Mouse (Mus musculus) heart, embryonic 14.5 days (tissue): ENCODE results near the gene Mlst8. TPM values are rescaled to one million over a fixed set of nuclear protein-coding genes. Genes with fewer than 3 reads are reported as not detected.

Experiments used
- ATAC-seq: fragments of 200-750 bp; cut with Nextera tagmentation; 2 replicates; pipeline ENCODE4 v1.8.0; 2017; ENCODE audit warnings: low read depth, moderate TSS enrichment; ENCODE audit not compliant: insufficient number of reproducible peaks, insufficient read depth, low FRiP score
- H3K27ac ChIP-seq, 2 experiments: fragments of 200-500 bp in 1 of 2; fragments of 300-500 bp in 1 of 2; sonication (generic) in 1 of 2; replicated peaks in 1 of 2; 2 replicates each; pipeline ENCODE4 v1.5.1; 2012 to 2014; ENCODE audit warnings: low read depth in 2 of 2, low read length in 2 of 2, control low read depth in 1 of 2, mild to moderate bottlenecking in 1 of 2, mixed read lengths in 1 of 2; ENCODE audit not compliant: control insufficient read depth in 1 of 2, insufficient read depth in 1 of 2
- H3K27me3 ChIP-seq: fragments of 300-500 bp; sonication (generic); 2 replicates; pipeline ENCODE4 v1.6.1; 2014; ENCODE audit warnings: mild to moderate bottlenecking, low read length, control low read depth; ENCODE audit not compliant: control insufficient read depth, insufficient read depth
- H3K36me3 ChIP-seq: fragments of 300-500 bp; sonication (generic); 2 replicates; pipeline ENCODE4 v1.6.1; 2014; ENCODE audit warnings: mild to moderate bottlenecking, control low read depth, low read length, mixed read lengths; ENCODE audit not compliant: control insufficient read depth, insufficient read depth
- H3K4me1 ChIP-seq, 2 experiments: fragments of 200-500 bp in 1 of 2; fragments of 300-500 bp in 1 of 2; sonication (generic) in 1 of 2; 2 replicates each; pipeline ENCODE4 v1.6.1; 2012 to 2014; ENCODE audit warnings: low read length in 2 of 2, control low read depth in 1 of 2, mixed read lengths in 1 of 2; ENCODE audit not compliant: control insufficient read depth in 2 of 2, insufficient read depth in 2 of 2
- H3K4me2 ChIP-seq: fragments of 300-500 bp; sonication (generic); 2 replicates; pipeline ENCODE4 v1.6.1; 2014; ENCODE audit warnings: mild to moderate bottlenecking, low read length
- H3K4me3 ChIP-seq, 2 experiments: fragments of 200-500 bp in 1 of 2; fragments of 300-500 bp in 1 of 2; sonication (generic) in 1 of 2; 2 replicates each; pipeline ENCODE4 v1.5.1; 2012 to 2014; ENCODE audit warnings: low read length in 2 of 2, mild to moderate bottlenecking in 2 of 2, control low read depth in 1 of 2, low read depth in 1 of 2, moderate library complexity in 1 of 2; ENCODE audit not compliant: control insufficient read depth in 1 of 2, insufficient read depth in 1 of 2
- H3K9ac ChIP-seq: fragments of 300-500 bp; sonication (generic); 2 replicates; pipeline ENCODE4 v1.6.1; 2014; ENCODE audit warnings: mild to moderate bottlenecking, low read length
- H3K9me3 ChIP-seq: fragments of 300-500 bp; sonication (generic); 2 replicates; pipeline ENCODE4 v1.6.1; 2016; ENCODE audit warnings: low read length, control low read depth; ENCODE audit not compliant: control insufficient read depth
- WGBS: fragments of 180-500 bp; shearing (Covaris S2); extraction: QIAGEN DNeasy Blood & Tissue Kit; methylation state at CpG from one replicate; pipeline ENCODE4 v1.1.7; 2014; 5-methylcytosine and 5-hydroxymethylcytosine counted together
- polyA plus RNA-seq: library from polyadenylated mRNA; unstranded; fragments of >200 nt; fragmentation: Nextera tagmentation; extraction: Ambion mirVana; gene quantifications from 2 replicates; pipeline ENCODE4 v1.2.1, GENCODE M21; 2014

Mlst8 gene
- polyA plus RNA-seq, 1 experiment from 2014 or later = 17.5 TPM

DNA sequence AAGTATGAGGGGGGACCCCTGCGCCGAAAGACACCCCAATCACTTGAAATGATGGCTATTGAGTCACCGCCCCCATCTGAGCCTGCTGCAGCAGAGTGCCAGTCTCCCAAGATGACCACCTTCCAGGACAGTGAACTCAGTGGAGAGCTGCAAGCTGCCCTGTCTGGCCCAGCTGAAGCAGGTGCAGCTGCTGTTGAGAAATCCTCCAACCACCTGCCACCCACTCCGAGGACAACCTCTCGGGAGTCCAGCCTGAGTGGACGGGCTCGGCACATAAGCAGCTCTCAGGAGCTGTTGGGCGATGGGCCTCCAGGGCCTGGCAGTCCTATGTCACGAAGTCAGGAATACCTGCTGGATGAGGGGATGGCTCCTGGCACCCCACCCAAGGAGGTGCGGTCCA is 25.2 kb upstream of the Mlst8 start:
- H3K4me3 ChIP-seq = no peak overlapping the region
- H3K27me3 ChIP-seq = no peaks in the 10 kb centered on the region
- WGBS = 88% methylated on average over 10 of the region's 10 CpGs
- no peak for ATAC-seq
- H3K36me3 ChIP-seq = peaks cover 15% of the 10 kb centered on the region
- no peak overlapping the region for H3K9ac ChIP-seq
- H3K27ac ChIP-seq = no peak overlapping the region
- H3K4me2 ChIP-seq = no peak overlapping the region
- no peaks in the 10 kb centered on the region for H3K9me3 ChIP-seq
- H3K4me1 ChIP-seq = peaks cover 6 to 7% of the 10 kb centered on the region in 2 experiments; a peak in 3 of 4 replicates

- no peak overlapping the region for H3K4me2 ChIP-seq
- peaks cover 6 to 7% of the 10 kb centered on the region in 2 experiments; a peak in 3 of 4 replicates for H3K4me1 ChIP-seq
- H3K9ac ChIP-seq = no peak overlapping the region
- H3K27ac ChIP-seq = no peak overlapping the region
- ATAC-seq = no peak
- H3K9me3 ChIP-seq = no peaks in the 10 kb centered on the region
- no peak overlapping the region for H3K4me3 ChIP-seq
- no peaks in the 10 kb centered on the region for H3K27me3 ChIP-seq
- WGBS = 35% methylated on average over 11 of the region's 11 CpGs
- H3K36me3 ChIP-seq = no peaks in the 10 kb centered on the region
Measured at GRCm38 (mm10) chr17:24502208-24502607, 23.3 kb upstream of the Mlst8 start.

DNA sequence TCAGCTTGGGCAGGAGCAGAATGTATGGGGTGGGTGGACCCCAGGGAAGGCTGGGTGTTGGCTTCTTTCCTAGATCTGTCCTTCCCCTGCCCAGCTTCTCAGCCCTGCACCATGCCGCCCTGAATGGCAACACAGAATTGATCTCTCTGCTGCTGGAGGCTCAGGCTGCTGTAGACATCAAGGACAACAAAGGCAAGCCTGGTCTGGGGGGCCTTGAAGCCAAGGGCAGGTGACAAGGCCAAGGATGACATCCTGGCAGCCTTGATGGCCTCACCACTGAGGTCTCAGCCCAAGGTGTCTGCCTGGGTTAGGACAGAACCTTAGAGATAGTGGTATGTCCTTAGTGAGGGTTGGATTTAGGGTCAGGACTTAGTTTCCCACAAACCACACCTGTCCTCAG is 17.1 kb upstream of the Mlst8 start:
- Histone ChIP-seq H3K27ac (no peak overlapping the region), H3K4me3 (no peak overlapping the region), H3K4me1 (no peaks in the 10 kb centered on the region), H3K27me3 (peaks cover 2% of the 10 kb centered on the region; the same call in 1 of the 2 replicates), H3K36me3 (no peaks in the 10 kb centered on the region), H3K4me2 (no peak overlapping the region), H3K9ac (no peak overlapping the region), H3K9me3 (no peaks in the 10 kb centered on the region)
- 63% methylated on average over 1 of the region's 1 CpGs for WGBS
- no peak for ATAC-seq

GRCm38 (mm10) chr17:24495443-24495842 is 16.6 kb upstream of the Mlst8 start:
- Histone ChIP-seq H3K4me1 (no peaks in the 10 kb centered on the region), H3K4me2 (no peak overlapping the region), H3K27me3 (peaks cover 7% of the 10 kb centered on the region), H3K9me3 (no peaks in the 10 kb centered on the region), H3K27ac (no peak overlapping the region), H3K36me3 (no peaks in the 10 kb centered on the region), H3K9ac (no peak overlapping the region), H3K4me3 (no peak overlapping the region)
- no peak for ATAC-seq
- 73% methylated on average over 3 of the region's 3 CpGs for WGBS

DNA sequence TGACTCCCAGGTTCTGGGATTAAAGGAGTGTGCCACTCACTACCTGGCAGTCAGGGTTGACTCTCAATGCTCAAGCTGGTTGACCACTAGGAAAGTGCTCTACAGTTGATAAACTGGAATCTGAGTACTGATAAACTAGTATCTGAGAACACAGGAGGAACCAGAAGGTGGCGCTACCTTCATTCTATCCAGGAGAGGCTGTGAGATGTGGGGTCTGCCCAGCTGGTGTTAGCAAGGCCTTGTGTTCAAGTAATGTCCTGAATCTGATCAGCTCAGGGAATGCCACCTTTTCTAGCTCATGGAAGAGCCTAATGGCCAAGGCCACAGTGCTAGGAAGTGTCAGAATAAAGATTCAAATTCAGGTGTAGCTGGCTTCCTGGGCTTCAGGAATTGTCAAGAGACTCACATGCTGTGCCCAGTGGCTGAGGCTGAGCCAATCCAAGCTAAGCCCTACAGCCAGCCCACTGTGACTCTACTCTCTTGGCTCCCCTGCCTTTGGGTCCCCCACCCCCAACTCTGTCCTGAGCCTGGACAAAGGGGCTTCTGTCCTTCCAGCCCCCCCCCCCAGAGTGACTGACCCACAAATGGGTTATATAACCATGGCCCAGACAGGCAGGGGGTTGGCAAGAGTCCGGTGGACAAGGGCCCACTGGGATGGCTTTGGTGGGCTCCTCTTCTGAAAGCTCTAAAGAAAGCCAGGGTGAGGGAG is 15.9 kb upstream of the Mlst8 start:
- WGBS = 40% methylated on average over 2 of the region's 2 CpGs
- Histone ChIP-seq H3K4me1 (no peaks in the 10 kb centered on the region), H3K27me3 (peaks cover 14% of the 10 kb centered on the region), H3K9ac (no peak overlapping the region), H3K4me2 (no peak overlapping the region), H3K27ac (no peak overlapping the region), H3K36me3 (no peaks in the 10 kb centered on the region), H3K4me3 (no peak overlapping the region), H3K9me3 (no peaks in the 10 kb centered on the region)
- no peak for ATAC-seq

- no peak overlapping the region for H3K4me2 ChIP-seq
- peaks cover 41% of the 10 kb centered on the region for H3K27me3 ChIP-seq
- no peak overlapping the region for H3K4me3 ChIP-seq
- H3K4me1 ChIP-seq = peaks cover 4 to 14% of the 10 kb centered on the region in 2 experiments; a peak in 3 of 4 replicates
- H3K27ac ChIP-seq = no peak overlapping the region
- H3K36me3 ChIP-seq = no peaks in the 10 kb centered on the region
- 86% methylated on average over 4 of the region's 4 CpGs for WGBS
- no peak for ATAC-seq
- H3K9ac ChIP-seq = no peak overlapping the region
- no peaks in the 10 kb centered on the region for H3K9me3 ChIP-seq
Measured at GRCm38 (mm10) chr17:24490399-24490798, 11.5 kb upstream of the Mlst8 start.

GRCm38 (mm10) chr17:24489265-24490030 is 10.6 kb upstream of the Mlst8 start:
- H3K4me1 ChIP-seq = peaks cover 7 to 17% of the 10 kb centered on the region in 2 experiments; a peak in 3 of 4 replicates
- peak overlapping the region; percentile 71 for H3K9ac ChIP-seq
- 25% methylated on average over 19 of the region's 19 CpGs for WGBS
- ATAC-seq = no peak
- H3K36me3 ChIP-seq = no peaks in the 10 kb centered on the region
- peaks cover 41% of the 10 kb centered on the region for H3K27me3 ChIP-seq
- peak overlapping the region; percentile 52 to 55 for H3K4me3 ChIP-seq
- no peaks in the 10 kb centered on the region for H3K9me3 ChIP-seq
- H3K4me2 ChIP-seq = peak overlapping the region; percentile 98
- no peak overlapping the region for H3K27ac ChIP-seq
